Mouse (Mus musculus): ENCODE measurements around the gene Lhfpl5.

Lhfpl5 gene

DNA sequence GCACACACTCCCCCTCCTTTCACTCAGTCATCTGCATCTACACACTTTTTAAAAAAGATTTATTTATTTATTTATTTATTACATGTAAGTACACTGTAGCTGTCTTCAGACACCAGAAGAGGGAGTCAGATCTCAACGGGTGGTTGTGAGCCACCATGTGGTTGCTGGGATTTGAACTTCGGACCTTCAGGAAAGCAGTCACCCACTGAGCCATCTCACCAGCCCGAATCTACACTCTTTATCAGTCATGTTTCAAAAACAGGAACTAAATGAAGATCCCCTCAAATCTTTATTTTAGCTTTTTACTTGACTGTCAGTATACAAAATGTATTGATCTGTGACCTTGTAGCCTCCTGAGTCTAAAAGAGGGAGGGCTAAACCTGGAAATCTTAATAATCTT, 34.1 kb downstream of the Lhfpl5 start:
- no peak for TF ChIP-seq GATA4 (IDR thresholded peaks at IDR 0.05; ENCODE audit: insufficient replicate concordance, low read length)

GRCm38 (mm10) chr17:28612603-28613002, 37.2 kb downstream of the Lhfpl5 start:
- TF ChIP-seq GATA4 (IDR thresholded peaks at IDR 0.05; ENCODE audit: insufficient replicate concordance, low read length) = no peak

DNA sequence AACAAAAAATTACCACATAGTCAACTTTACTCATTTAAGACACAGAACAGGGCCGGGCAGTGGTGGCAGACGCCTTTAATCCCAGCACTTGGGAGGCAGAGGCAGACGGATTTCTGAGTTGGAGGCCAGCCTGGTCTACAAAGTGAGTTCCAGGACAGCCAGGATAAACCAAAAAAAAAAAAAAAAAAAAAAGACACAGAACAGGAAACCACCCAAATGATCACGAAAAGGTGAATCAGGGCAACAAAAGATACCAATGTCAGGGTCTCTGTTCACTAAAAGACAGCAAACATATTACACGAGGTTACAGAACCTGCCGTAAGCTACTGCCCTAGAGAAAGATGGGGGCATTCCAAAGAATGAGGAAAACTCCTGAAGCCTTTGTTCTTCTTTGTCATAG, 37.7 kb downstream of the Lhfpl5 start:
- TF ChIP-seq GATA4 (IDR thresholded peaks at IDR 0.05; ENCODE audit: insufficient replicate concordance, low read length) = no peak

DNA sequence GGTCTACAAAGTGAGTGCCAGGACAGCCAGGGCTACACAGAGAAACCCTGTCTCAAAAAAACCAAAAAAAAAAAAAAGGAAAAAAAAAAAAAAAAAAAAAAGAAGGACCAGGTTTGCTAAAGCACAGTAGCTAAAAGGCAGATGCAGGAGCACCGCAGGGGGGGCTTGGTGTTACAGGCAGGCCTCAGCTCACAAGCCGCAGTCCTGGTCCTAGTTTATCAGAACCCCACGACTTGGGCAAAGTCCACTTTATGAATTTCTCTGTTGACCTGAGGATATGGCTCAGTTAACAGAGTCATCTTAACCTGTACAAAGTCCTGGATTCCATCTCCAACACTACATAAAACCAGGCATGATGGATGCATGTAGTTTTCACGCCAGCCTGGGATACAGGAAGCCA, 39.9 kb downstream of the Lhfpl5 start:
- no peak for TF ChIP-seq GATA4 (IDR thresholded peaks at IDR 0.05; ENCODE audit: insufficient replicate concordance, low read length)

GRCm38 (mm10) chr17:28617636-28618035, 42.2 kb downstream of the Lhfpl5 start:
- TF ChIP-seq GATA4 (IDR thresholded peaks at IDR 0.05; ENCODE audit: insufficient replicate concordance, low read length) = no peak

DNA sequence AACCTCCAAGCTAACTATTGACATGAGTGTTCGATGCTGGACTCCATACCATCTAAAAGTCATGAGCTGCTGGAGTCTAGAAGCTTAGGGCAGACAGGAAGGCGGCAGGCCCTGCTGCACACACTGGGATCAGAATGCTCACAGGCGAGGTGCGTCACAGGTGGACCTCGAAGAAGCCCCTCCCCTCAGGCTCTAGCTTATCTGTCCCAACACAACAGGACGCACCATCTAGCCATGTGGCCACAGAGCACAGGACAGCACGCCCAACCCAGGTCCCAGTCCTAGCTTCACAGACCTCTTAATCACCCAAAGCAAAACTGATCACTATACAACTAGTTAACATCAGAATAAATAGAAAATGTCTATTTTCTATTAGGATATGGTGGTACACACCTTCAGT, 42.7 kb downstream of the Lhfpl5 start:
- no peak for TF ChIP-seq GATA4 (IDR thresholded peaks at IDR 0.05; ENCODE audit: insufficient replicate concordance, low read length)

GRCm38 (mm10) chr17:28618775-28619174, 43.3 kb downstream of the Lhfpl5 start:
- no peak for TF ChIP-seq GATA4 (IDR thresholded peaks at IDR 0.05; ENCODE audit: insufficient replicate concordance, low read length)

DNA sequence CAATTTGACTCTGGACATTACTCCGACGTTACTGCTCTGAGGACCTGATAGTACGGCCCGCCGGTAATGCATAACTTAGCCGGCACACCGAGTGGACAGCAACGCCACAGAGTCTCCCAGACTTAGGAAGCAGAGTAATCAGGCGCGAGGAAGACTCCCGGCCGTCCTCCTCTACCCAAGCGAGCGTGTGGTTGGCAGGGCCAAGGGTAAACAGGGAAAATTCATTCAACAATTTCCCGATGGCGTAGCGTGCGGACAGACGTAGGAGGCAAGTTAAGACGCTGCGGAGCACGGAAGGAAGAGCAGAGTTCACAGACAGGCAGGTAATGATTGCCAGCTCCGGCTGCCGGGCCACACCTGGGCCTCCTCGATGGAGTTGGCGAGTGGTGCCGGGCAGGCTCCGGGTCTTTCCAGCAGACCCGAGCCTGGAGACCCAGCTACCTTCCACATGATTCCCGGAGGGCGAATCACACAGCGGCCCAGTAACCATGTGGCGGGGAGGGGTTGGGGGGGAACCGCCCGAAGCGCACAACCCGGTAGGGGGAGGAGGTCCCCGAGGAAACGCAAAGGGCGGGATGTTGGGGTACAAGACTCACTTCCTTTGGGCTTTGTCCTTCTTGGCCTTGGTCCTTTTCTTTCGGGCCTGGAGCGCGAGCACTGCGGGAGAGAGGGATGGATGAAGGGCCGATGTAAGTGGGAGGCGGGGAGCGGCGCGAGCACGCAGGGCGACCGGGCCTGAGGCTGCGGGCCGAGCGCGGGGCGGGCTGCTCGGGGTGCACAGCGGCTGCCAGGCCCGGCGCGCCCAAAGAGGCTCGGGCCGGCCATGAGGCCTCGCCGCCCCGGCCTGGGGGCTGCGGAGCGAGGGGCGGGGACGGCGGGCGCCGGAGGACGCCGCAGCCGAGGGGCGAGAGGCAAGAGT, 46.2 kb downstream of the Lhfpl5 start:
- no peak for TF ChIP-seq GATA4 (IDR thresholded peaks at IDR 0.05; ENCODE audit: insufficient replicate concordance, low read length)

- peak; percentile 37; the same call in 1 of the 2 replicates for TF ChIP-seq GATA4 (IDR thresholded peaks at IDR 0.05; ENCODE audit: insufficient replicate concordance, low read length)
These were observed 46.9 kb downstream of the Lhfpl5 start, which contains the start of gene Srpk1 for GRCm38 (mm10) chr17:28622300-28622759. Srpk1 (minus strand) TSS chr17:28622709.

- TF ChIP-seq GATA4 (IDR thresholded peaks at IDR 0.05; ENCODE audit: insufficient replicate concordance, low read length) = no peak
These were observed 49.4 kb downstream of the Lhfpl5 start for GRCm38 (mm10) chr17:28624841-28625240.

GRCm38 (mm10) chr17:28625327-28625726, 49.9 kb downstream of the Lhfpl5 start:
- TF ChIP-seq GATA4 (IDR thresholded peaks at IDR 0.05; ENCODE audit: insufficient replicate concordance, low read length) = no peak

- no peak for TF ChIP-seq GATA4 (IDR thresholded peaks at IDR 0.05; ENCODE audit: insufficient replicate concordance, low read length)
These were observed 51.5 kb downstream of the Lhfpl5 start for GRCm38 (mm10) chr17:28626937-28627336.

- no peak for TF ChIP-seq GATA4 (IDR thresholded peaks at IDR 0.05; ENCODE audit: insufficient replicate concordance, low read length)
These were observed 53.0 kb downstream of the Lhfpl5 start for GRCm38 (mm10) chr17:28628248-28629124.

DNA sequence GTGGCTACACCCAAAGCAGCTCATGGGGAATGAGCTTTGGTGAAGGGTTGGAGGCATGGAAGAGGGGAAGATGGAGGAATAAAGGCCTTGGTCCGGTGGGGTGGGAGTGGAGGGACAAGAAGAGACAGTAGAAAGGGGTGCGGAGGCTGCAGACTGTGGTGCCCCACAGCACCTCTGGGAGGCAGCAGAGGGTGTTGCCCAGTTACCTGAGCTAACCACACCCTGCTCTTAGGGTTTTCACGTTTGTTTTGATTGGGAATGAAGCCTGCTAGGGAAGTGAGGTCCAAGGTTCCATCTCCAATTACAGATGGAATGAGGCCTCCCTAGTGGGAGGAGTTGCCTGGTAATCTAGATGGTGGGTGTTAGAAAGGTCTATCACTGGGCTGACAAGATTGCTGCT, 53.7 kb downstream of the Lhfpl5 start:
- no peak for TF ChIP-seq GATA4 (IDR thresholded peaks at IDR 0.05; ENCODE audit: insufficient replicate concordance, low read length)
